Mouse (Mus musculus): Measurements from ENCODE around the gene Dap3.

- TF ChIP-seq ZC3H11A (IDR thresholded peaks at IDR 0.05; ENCODE audit: borderline replicate concordance, low read depth, low read length) (no peak), CHD2 (IDR thresholded peaks at IDR 0.05; ENCODE audit: low read depth, low read length) (no peak), MAFK (IDR thresholded peaks at IDR 0.05; ENCODE audit: insufficient read depth, low read depth, low read length) (no peak)
These were observed 37.2 kb downstream of the Dap3 start, which contains the start of gene Msto1 for GRCm38 (mm10) chr3:88913511-88914383.
